Mouse (Mus musculus) frontal cortex, postnatal 36 days (tissue): ENCODE results near the gene Ralgapa1.
"Not testable (repeated sequence)": the region's sequence is repeated elsewhere in the genome, so short reads cannot be mapped to it uniquely, and the experiment has no call there.

Experiments used
- DNase-seq, 2 experiments: peaks; one replicate each; pipeline ENCODE4 v3.0.0; 2022; ENCODE audit warnings: low spot score in 2 of 2

Gene Ralgapa1

DNA sequence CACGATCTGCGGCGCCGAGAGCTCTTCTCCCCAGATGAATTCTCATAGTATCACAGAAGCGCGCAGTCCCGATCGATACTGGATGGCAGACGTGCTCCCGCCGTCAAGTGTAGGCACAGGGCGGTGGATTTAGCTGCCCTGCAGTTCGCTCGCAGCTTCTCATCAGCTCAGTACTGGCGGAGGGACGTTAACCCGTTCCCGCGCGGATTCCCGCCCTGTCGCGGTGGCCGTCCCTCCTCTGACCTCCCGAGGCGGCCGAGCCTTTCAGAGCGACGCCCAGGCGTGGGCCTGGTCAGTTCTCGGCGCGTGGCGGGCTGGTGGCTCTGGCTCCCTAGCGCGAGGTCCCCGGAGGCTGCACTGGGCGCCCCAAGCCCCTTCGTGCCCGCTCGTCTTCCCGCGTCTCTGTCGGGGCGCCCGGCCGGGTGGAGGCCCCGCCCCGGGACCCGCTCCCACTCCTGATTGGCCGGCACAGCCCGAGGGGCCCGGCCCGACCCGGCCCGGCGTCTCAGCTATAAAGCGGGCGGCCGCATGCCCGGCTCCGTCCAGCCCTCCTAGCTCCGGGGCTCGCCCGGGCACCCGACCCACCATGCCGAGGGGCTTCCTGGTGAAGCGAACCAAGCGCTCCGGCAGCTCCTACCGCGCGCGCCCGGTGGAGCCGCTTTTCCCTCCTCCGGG, 221.9 kb downstream of the Ralgapa1 start, which contains the start of gene Insm2:
TSS of gene Insm2 (plus strand) at position 541 of the 675 bp plus-strand sequence.
- DNase-seq, result peak in 1 of 2 experiments; percentile 10

DNA sequence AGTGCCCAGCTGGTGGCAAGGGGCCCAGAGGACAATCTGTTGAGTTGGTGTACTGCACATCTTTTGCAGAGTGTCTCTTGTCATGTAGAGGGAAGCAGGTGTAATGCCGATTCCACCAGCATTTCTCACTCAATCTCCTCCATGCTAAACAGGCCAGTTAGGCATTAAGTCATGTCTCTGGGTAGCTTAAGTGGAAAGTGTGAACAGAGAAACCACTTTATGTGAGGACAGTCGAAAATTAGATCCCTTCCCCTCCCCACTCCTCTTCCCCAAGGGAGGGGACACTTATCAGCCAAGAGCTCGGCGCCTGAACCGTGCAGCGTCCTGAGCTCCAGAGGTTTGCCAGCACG, 222.5 kb downstream of the Ralgapa1 start:
- DNase-seq, result no peak

DNA sequence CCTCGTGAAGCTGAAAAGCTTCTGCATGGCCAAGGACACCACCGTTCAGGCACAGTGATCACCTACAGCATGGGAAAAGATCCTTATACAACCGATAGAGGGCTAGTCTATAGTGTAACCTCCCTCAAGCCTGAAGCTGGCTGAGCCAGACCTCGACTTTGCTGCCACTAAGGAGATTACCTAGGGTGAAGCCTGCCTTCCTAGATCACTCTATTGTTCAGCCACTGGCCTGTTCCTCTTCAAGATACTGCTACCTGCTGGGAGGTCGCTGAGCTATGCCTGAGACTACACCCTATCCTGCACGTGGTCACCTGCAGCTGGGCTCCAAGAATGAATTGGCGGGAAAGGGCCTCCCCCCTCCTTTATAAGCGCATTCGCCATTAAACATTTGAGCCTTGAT, 234.0 kb downstream of the Ralgapa1 start:
- DNase-seq, result not testable (repeated sequence)

DNA sequence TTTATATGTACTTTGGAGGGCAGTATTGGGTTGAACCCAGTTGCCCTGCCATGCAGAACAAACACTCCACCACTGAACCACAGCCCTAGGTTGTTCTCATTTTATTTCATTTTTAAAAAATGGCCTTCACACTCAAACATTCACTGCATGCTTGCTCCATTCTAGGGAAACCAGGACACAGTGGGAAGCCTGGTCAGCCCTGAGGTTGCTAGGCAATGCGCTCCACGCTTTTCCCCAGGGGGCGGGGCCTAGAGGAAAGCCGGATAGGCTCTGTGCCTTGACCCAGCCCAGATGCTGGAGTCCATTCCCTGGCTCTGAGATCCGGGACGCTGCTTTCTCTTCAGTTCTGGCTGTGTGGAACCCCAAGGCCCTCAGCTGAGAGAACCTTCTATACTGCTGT, 247.2 kb downstream of the Ralgapa1 start:
- no peak for DNase-seq

DNA sequence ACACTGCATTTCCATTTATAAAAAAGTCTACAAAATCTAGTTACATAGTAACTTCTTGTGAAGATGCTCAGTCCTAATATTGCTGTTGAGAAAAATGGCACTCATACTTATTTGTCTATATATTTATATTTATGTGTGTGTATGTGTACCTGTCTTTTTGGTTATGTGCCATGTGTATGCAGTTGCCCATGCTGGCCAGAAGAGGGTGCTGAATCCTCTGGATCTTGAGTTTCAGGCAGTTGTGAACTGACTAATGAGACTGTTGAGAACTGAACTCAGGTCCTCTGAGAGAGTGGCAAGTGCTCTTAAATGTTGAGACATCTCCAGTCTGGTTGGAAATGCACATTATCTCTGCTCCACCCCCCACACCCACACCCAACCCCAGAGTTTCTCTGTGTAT, 247.9 kb downstream of the Ralgapa1 start:
- no peak for DNase-seq

DNA sequence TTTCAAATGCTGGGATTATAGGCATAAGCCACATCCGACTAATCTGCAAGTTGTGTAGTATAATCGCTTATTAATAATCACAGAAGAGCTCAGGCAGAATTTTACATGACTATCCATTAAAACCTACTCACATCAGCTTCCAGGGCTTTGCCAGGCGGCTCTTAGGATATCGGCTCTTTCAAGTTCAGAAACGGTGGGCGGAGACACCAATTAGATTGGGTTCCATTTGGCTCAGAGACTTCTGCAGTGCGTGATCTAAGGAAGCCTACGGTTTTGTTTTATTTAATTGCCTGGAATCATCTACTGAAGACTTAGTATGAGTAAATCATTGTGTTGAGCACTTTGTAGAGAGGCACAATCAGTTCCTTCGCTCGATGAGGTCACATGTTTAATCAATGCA, 249.3 kb downstream of the Ralgapa1 start:
- no peak for DNase-seq

DNA sequence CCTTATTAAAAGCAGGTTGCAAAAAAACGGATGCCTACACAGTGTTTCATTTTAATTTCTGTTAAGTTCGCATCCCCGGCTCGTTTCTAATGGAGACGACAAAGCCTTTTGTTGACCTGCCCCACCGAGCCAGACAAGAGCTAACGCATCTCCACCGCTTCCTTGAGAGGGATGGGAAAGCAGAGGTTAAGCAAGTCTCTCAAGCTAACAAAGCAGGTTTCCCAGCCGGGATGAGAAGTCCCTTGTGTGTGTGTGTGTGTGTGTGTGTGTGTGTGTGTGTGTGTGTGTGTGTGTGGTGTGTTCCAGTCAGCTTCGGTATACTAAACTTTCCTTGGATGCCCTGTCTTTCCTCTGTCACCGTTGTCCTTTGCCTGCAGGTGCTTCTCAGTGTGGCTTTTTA, 249.8 kb downstream of the Ralgapa1 start:
- no peak for DNase-seq

DNA sequence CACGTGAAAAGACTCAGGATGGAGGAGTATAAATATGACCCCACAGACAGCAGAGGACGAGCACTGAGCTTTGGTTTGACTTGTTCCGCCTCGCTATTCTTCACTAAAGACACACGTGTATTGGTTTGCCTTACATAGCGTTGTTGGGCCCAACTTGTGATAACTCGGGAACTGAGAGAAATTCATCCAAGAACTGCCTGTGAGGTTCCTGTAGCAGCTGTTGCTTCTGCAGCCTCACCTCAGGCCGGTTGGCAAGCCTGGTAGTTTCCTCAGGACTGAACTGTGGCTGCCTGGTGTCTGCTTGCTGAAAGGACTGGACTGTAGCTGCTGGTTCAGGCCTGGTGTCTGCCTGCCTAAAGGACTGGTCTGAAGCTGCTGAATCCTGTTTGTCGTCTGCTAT, 250.3 kb downstream of the Ralgapa1 start:
- no peak for DNase-seq

DNA sequence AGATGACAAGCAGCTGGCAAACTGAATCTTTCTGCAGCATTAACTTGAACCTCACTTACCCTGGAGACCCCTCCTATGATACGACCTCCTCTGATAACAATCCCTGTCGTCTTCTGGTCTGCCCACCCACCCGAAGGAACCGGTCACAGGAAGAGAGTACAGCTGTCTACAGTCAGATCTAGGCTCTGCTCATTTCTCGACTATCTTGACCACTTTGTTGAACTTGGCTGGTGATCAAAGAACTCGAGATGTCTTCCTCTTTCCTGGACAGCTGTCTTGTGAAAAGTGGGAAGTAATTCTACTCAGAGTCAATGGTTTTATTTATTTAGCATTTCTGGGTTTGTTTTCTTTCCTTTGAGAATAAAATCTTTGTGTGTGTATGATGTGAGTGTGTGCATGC, 251.3 kb downstream of the Ralgapa1 start:
- no peak for DNase-seq

DNA sequence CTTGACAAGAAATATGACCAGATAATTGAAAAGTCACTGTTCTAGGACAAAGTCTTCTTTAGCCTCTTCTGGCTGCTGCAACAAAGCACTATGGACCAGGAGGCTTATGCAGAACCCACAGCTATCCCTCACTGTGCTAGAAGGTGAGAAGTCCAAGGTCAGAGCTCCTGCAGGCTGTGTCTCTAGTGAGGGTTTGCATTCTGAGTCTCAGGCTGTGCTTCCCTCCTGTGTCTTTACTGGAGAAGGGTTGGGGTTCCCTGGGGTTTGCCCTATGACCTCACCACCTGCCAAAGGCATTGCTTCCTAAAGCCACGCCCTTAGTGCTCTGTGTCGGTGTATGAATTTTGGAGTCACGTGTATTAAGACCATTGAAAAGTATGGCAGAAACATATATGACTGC, 252.5 kb downstream of the Ralgapa1 start:
- DNase-seq, result no peak

DNA sequence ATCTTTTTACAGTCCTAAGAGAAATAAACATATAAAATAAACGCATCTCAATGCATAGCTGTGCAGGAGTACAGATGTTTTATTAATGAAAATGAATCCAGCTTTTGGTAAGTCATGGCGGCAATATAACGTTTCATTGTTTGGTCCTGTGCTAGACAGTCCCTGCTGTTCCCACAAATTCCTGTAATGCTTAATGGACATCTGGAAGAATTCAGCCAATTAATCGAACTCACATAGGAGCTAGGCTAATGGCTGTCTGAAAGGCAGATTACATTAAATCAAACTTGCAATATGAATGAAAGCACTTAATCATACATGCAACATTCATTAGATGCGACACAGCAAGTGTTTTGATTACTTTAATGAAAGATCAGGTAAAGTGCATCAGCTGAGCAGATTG, 254.1 kb downstream of the Ralgapa1 start:
- no peak for DNase-seq

DNA sequence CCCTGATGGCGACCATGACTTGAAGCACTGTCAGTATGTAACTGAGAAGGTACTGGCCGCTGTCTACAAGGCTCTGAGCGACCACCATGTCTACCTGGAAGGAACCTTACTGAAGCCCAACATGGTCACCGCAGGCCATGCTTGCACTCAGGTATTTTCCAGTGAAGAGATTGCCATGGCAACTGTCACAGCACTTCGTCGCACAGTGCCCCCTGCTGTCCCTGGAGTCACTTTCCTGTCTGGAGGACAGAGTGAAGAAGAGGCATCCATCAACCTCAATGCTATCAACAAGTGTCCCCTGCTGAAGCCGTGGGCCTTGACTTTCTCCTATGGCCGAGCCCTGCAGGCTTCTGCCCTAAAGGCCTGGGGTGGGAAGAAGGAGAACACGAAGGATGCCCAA, 255.1 kb downstream of the Ralgapa1 start:
- DNase-seq, result no peak

DNA sequence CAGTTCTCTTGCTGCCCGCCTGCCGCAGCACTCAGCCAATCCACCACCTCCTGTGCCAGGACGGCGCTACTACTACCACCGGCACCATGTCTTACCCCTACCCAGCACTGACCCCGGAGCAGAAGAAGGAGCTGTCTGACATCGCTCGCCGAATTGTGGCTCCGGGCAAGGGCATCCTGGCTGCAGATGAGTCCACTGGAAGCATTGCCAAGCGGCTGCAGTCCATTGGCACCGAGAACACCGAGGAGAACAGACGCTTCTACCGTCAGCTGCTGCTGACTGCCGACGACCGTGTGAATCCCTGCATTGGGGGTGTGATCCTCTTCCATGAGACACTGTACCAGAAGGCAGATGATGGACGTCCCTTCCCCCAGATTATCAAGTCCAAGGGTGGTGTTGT, 255.8 kb downstream of the Ralgapa1 start, which contains the start of gene Aldoart2:
TSS of gene Aldoart2 (plus strand) at position 34 of the 400 bp plus-strand sequence.
- no peak for DNase-seq

DNA sequence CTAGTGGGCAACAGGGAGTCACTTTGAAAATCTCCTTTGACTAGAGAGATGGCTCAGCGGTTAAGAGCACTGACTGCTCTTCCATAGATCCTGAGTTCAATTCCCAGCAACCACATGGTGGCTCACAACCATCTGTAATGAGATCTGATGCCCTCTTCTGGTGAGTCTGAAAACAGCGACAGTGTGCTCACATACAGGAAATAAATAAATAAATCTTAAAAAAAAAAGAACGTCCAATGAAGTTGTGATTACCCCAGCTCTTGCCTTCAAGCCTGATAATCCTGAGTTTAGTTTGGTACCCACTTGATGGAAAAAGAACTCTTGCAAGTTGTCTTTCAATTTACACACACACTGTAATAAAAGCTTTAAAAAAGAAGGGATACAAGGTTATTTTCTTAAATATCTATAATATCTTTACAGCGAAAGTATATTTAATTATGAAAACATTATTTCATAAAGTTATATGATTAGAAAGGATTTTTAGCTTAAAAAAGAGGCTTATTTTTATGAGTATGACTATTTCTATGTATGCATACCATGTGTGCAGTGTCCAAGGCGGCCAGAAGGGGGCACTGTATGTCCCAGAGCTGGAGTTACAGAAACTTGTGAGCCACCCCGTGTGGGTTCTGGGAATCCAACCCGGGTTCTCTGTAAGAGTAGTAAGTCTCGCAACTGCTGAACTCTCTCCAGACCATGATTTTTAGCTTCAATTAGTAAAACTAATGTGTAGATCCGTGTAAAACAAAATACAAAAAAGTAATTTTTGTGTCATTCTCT, 256.6 kb downstream of the Ralgapa1 start:
- DNase-seq, result no peak

DNA sequence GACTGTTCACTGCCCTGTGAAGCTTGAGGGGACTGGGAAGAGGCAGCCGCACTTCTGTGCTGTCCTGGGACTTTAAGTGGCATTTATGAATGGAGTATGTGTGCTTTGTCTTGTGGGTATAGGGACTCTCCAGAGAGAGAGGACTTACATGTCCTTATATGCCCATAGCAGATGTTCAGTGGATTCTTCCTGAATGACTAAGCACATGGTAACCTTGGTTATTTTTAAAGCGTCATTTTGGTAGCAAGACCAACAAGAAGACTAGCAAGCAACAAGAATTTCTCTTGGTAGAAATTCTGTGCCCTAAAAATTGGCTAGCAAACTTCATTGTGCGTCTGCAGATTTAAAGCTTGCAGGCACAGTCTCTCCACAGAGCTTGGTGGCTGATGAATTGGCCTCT, 257.2 kb downstream of the Ralgapa1 start:
- peak in 1 of 2 experiments; percentile 10 for DNase-seq

DNA sequence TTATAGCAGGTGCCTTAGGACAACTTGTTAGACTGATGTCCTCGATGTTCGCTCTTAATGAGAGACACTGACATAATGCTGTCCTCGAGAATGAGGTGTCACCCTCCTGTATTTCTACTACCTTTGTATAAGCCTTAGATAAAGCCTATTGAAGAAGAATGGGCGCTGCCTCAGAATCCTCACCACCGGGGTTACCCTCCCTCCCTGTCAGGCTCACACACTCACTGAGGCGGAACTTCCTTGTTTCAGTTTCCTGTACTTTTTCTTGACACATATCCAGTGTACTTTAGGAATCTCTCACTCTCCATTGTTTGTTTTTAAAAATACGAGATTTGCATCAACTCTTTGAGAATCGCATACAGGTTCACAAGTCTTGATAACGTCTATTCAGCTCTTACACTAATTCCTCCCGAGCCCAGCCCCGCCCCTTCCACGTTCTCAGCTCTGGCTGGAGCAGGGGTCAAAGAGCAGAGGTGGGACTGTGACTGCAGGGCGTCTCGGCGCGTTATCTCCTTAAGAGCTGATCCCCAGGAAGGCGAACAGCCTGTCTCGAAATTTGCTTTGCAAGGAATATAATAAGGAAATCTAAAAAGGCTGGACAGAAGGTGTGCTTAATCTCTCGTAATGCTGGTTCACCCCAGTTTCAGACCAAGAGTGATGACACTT, 260.8 kb downstream of the Ralgapa1 start:
- no peak for DNase-seq

DNA sequence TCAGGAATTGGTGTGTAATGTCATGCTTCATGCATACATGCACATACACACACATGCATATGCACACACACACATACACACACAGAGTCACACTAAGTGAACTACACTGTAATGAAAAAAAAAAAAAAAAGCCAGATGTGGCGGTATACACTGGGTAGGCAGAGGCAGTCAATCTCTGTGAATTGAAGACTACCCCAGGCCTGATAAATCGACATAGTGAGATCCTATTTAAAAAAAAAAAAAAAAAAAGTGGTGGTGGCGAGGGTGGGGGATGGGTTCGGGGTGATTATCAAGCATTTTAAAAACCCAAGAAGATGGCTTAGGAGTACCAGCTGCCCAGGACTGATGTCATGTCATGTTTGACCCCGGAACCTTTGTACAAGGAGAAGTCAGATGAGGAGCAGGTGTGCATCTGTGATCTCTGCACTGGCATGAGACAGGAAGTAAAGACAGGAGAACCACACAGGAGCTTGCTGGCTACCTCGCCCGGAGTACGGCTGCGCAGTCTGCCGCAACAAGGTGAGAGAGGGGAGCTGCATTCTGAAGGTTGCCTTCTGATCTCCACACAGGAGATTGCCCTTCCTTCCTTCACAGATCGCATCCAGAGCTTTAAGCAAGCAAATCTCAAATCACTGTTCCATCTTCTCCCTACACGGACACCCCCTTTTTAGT, 261.6 kb downstream of the Ralgapa1 start:
- DNase-seq, result no peak

DNA sequence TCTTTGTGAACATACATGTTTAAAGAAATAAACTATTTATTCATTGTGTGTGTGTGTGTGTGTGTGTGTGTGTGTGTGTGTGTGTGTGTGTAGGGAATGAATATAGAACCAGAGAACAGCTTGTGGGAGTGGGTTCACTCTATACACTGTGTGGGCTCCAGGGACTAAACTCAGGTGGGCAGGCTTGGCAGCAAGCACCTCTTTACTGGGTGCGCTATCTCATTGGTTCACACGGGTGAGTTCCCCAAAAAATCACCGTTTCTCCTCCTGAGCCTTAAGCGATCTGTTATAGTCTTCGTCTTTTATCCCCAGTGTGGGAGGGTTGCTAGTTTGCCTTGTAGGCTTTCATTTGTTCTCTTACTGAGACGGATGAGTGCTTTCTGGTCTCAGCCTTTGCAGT, 263.1 kb downstream of the Ralgapa1 start:
- DNase-seq, result no peak

DNA sequence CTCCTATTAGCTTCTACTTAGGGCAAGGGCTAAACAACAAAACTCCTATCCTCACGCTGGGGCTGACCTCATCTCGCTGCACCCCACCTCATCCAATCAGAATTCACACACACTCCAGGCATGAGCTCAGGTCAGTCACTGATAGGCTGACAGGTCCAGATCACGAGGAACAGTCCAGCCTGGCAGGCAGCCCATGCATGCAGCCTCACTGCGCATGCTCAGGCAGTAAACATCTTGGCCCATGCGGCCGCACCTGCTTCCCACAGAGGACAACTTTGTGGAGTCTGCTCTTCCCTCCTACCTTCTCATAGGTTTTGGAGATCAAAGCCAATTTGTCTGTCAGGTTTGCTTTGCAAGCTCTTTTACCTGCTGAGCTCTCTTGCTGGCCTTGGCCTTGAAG, 266.1 kb downstream of the Ralgapa1 start:
- DNase-seq, result not testable (repeated sequence)
